ENCODE assay signal across 30 mouse cellular contexts in genomic region chr2:27136336-27136735, GRCm38 (mm10). TPM values are rescaled to one million over a fixed set of nuclear protein-coding genes. Genes with fewer than 3 reads are reported as not detected.
"Had no signal": no experiment of that assay in that cellular context is flagged by ENCODE, and none has a peak within 500 bp of the region (broad histone marks: within the 10 kb centered on the region; RNA-seq: fewer than 3 reads in every experiment).

No protein-coding gene starts in this region.

- H3K9me3 ChIP-seq: embryonic facial prominence, embryonic 10.5 days; embryonic facial prominence, embryonic 12.5 days; embryonic facial prominence, embryonic 13.5 days; embryonic facial prominence, embryonic 15.5 days; forebrain, embryonic 10.5 days; forebrain, embryonic 12.5 days; forebrain, embryonic 13.5 days; forebrain, embryonic 15.5 days had no signal

- H3K36me3 ChIP-seq: embryonic facial prominence, embryonic 10.5 days; embryonic facial prominence, embryonic 12.5 days; embryonic facial prominence, embryonic 13.5 days; embryonic facial prominence, embryonic 15.5 days; forebrain, embryonic 10.5 days; forebrain, embryonic 12.5 days; forebrain, embryonic 15.5 days had no signal

- H3K4me1 ChIP-seq: embryonic facial prominence, embryonic 10.5 days; embryonic facial prominence, embryonic 12.5 days; embryonic facial prominence, embryonic 13.5 days; embryonic facial prominence, embryonic 15.5 days; forebrain, embryonic 10.5 days; forebrain, embryonic 12.5 days; forebrain, embryonic 13.5 days; forebrain, embryonic 15.5 days had no signal

- H3K4me3 ChIP-seq: embryonic facial prominence, embryonic 10.5 days; embryonic facial prominence, embryonic 12.5 days; embryonic facial prominence, embryonic 13.5 days; embryonic facial prominence, embryonic 15.5 days; erythroblast, embryonic 14.5 days; forebrain, embryonic 10.5 days; forebrain, embryonic 12.5 days; forebrain, embryonic 13.5 days; forebrain, embryonic 15.5 days; gastrocnemius, adult 2 months; heart, adult 2 months had no signal

- ATAC-seq: forebrain, embryonic 13.5 days; forebrain, embryonic 14.5 days; forebrain, embryonic 15.5 days; forebrain, embryonic 16.5 days; forebrain, postnatal 0 days had no signal

- H3K4me2 ChIP-seq: embryonic facial prominence, embryonic 12.5 days; embryonic facial prominence, embryonic 13.5 days; embryonic facial prominence, embryonic 15.5 days; forebrain, embryonic 12.5 days; forebrain, embryonic 13.5 days; forebrain, embryonic 15.5 days had no signal

- H3K27ac ChIP-seq: embryonic facial prominence, embryonic 10.5 days; embryonic facial prominence, embryonic 12.5 days; embryonic facial prominence, embryonic 13.5 days; embryonic facial prominence, embryonic 15.5 days; forebrain, embryonic 10.5 days; forebrain, embryonic 12.5 days; forebrain, embryonic 13.5 days; forebrain, embryonic 15.5 days; gastrocnemius, adult 2 months; heart, adult 2 months had no signal

- H3K9ac ChIP-seq: embryonic facial prominence, embryonic 12.5 days; embryonic facial prominence, embryonic 13.5 days; embryonic facial prominence, embryonic 15.5 days; forebrain, embryonic 12.5 days; forebrain, embryonic 13.5 days; forebrain, embryonic 15.5 days; forebrain, postnatal 0 days had no signal

- DNase-seq: cerebellum, adult 18-20 months; cerebellum, adult 2 months; cerebellum, adult 9-10 months; cerebellum, adult 9-11 months; cerebellum, postnatal 36 days; embryo, embryonic 11 days; forebrain, postnatal 0 days; gastrocnemius, adult 2 months; gastrocnemius, postnatal 10 days; gastrocnemius, postnatal 14 days; gastrocnemius, postnatal 25 days; gastrocnemius, postnatal 36 days; heart, adult 18-20 months; heart, adult 2 months had no signal

RNA-seq across cellular contexts. Expression of gene Fam163b, which starts 6.0 kb away (rescaled TPM):
- total RNA-seq: common myeloid progenitor, adult 5-6 weeks; gastrocnemius, adult 18-20 months; gastrocnemius, adult 2 months; gastrocnemius, postnatal 25 days; gastrocnemius, postnatal 36 days; granulocyte monocyte progenitor cell, adult 5-6 weeks had no signal
- polyA plus RNA-seq: erythroblast, embryonic 14.5 days had no signal

RNA-seq across cellular contexts. Expression of gene Dbh, which starts 28.7 kb away (rescaled TPM):
- total RNA-seq: common myeloid progenitor, adult 5-6 weeks; gastrocnemius, adult 18-20 months; gastrocnemius, adult 2 months; gastrocnemius, adult 8-10 months; gastrocnemius, postnatal 25 days; gastrocnemius, postnatal 36 days; granulocyte monocyte progenitor cell, adult 5-6 weeks had no signal
- polyA plus RNA-seq: erythroblast, embryonic 14.5 days; forebrain, embryonic 10.5 days; forebrain, embryonic 11.5 days; forebrain, embryonic 12.5 days; forebrain, embryonic 13.5 days; forebrain, embryonic 14.5 days; forebrain, embryonic 15.5 days; forebrain, embryonic 16.5 days had no signal

RNA-seq across cellular contexts. Expression of gene Adamtsl2, which starts 57.2 kb away (rescaled TPM):
- total RNA-seq: common myeloid progenitor, adult 5-6 weeks; granulocyte monocyte progenitor cell, adult 5-6 weeks had no signal
- polyA plus RNA-seq: erythroblast, embryonic 14.5 days had no signal
